Mouse (Mus musculus) kidney, embryonic 15.5 days (tissue): ENCODE data around the gene Eid2. TPM values are rescaled to one million over a fixed set of nuclear protein-coding genes. Genes with fewer than 3 reads are reported as not detected.
A peak's percentile ranks its signal among the peaks of the same experiment; 100 is the strongest.

Source experiments
- ATAC-seq: fragments of 200-750 bp; cut with Nextera tagmentation; replicated peaks from 2 replicates; pipeline ENCODE4 v1.8.0; 2017; ENCODE audit warnings: moderate TSS enrichment; ENCODE audit not compliant: low FRiP score
- H3K27ac ChIP-seq: fragments of 300-500 bp; sonication (generic); 2 replicates; pipeline ENCODE4 v1.5.1; 2015; ENCODE audit warnings: mild to moderate bottlenecking, inconsistent platforms
- H3K27me3 ChIP-seq: fragments of 300-500 bp; sonication (generic); 2 replicates; pipeline ENCODE4 v1.6.1; 2015; ENCODE audit warnings: inconsistent platforms
- H3K36me3 ChIP-seq: fragments of 300-500 bp; sonication (generic); 2 replicates; pipeline ENCODE4 v1.6.1; 2015; ENCODE audit warnings: inconsistent platforms
- H3K4me1 ChIP-seq: fragments of 300-500 bp; sonication (generic); 2 replicates; pipeline ENCODE4 v1.6.1; 2015; ENCODE audit warnings: inconsistent platforms
- H3K4me2 ChIP-seq: fragments of 300-500 bp; sonication (generic); 2 replicates; pipeline ENCODE4 v1.6.1; 2015; ENCODE audit warnings: moderate library complexity, mild to moderate bottlenecking, inconsistent platforms
- H3K4me3 ChIP-seq: fragments of 300-500 bp; sonication (generic); replicated peaks from 2 replicates; pipeline ENCODE4 v1.5.1; 2015; ENCODE audit warnings: mild to moderate bottlenecking, inconsistent platforms
- H3K9ac ChIP-seq: fragments of 300-500 bp; sonication (generic); 2 replicates; pipeline ENCODE4 v1.6.1; 2015; ENCODE audit warnings: mild to moderate bottlenecking, inconsistent platforms
- H3K9me3 ChIP-seq: fragments of 300-500 bp; sonication (generic); replicated peaks from 2 replicates; pipeline ENCODE4 v1.6.1; 2016; ENCODE audit warnings: inconsistent platforms
- WGBS: fragments of 180-500 bp; shearing (Covaris S2); methylation state at CpG from one replicate; pipeline ENCODE4 v1.1.7; 2015; ENCODE audit warnings: mixed read lengths; 5-methylcytosine and 5-hydroxymethylcytosine counted together
- polyA plus RNA-seq: library from polyadenylated mRNA; unstranded; fragments of >200 nt; fragmentation: Nextera tagmentation; extraction: Ambion mirVana; gene quantifications from 2 replicates; pipeline ENCODE4 v1.2.1, GENCODE M21; 2015

Eid2 gene
- polyA plus RNA-seq, 1 experiment from 2014 or later, result 1.8 TPM

DNA sequence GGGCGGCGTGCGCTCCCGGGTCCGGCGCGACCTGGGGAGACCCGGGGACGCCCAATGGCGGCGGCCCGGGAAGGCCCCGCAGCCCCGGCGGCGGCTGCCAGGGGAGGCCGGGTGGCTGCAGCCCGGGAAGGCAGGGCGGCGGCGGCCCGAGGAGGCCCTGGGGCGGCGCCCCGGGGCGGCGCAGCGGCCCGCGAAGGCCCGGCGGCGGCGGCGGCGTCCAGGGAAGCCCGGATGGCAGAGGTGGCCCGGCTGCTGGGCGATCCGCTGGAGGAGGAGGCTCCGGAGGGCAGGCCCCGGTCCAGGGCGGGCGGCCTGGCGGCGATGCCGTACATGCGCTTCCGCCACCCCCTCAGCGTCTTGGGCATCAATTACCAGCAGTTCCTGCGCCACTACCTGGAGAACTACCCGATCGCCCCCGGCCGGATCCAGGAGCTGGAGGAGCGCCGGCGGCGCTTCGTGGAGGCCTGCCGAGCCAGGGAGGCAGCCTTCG is 406 bp downstream of the Eid2 start:
- peak overlapping the region; percentile 71 for H3K4me2 ChIP-seq
- ATAC-seq, result peak; percentile 82

DNA sequence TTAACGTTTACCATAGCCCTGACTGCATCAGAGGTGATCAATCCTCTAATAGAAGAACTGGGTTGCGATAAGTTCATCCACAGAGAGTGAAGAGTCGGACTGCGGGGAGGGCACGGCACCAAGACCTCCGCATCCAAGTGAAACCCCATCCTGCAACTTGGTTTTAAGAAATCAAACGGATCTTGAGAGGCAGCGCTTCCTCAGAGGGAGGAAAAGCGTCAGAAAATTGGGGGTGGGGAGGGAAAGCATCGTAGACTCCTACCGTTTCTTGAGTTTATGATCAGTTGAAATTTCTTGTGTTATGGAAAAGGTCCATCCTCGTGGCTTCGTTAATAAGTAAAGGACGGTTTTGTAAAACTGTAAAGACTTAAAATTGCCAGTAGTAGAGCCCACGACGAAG is 895 bp downstream of the Eid2 start:
- Histone ChIP-seq H3K4me3 (peak overlapping the region; percentile 89), H3K36me3 (peaks cover 34% of the 10 kb centered on the region), H3K9me3 (no peaks in the 10 kb centered on the region), H3K9ac (peak overlapping the region; percentile 97), H3K4me2 (peak overlapping the region; percentile 71), H3K4me1 (peaks cover 11% of the 10 kb centered on the region), H3K27ac (peak overlapping the region; percentile 88), H3K27me3 (no peaks in the 10 kb centered on the region)
- 23% methylated on average over 16 of the region's 16 CpGs for WGBS
- ATAC-seq, result no peak

More for the DNA sequence above, 406 bp downstream of the Eid2 start:
- H3K36me3 ChIP-seq, result peaks cover 32% of the 10 kb centered on the region
- no peaks in the 10 kb centered on the region for H3K27me3 ChIP-seq
- peak overlapping the region; percentile 97 for H3K9ac ChIP-seq
- peaks cover 11% of the 10 kb centered on the region for H3K4me1 ChIP-seq
- WGBS, result under 1% methylated on average over 48 of the region's 62 CpGs
- H3K9me3 ChIP-seq, result no peaks in the 10 kb centered on the region
- peak overlapping the region; percentile 89 for H3K4me3 ChIP-seq
- H3K27ac ChIP-seq, result peak overlapping the region; percentile 88

DNA sequence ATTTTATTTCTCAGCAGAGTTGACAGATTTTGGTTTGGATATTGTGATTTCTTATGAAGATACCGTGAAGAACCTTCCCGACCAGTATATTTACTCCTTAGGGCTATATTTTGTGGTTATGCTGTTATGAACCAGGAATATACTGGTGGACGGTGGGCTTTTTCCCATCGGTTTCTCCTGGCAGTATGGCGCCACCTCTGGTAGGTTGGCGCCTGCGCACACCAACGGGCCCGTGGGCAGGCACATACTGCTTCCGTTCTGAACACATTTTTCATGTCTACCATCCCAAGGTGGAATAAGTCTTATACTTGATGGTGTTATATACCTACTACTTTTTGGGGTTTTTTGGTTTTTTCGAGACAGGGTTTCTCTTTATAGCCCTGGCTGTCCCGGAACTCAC is 1.7 kb downstream of the Eid2 start:
- Histone ChIP-seq H3K36me3 (peaks cover 34% of the 10 kb centered on the region), H3K9me3 (no peaks in the 10 kb centered on the region), H3K4me1 (peaks cover 11% of the 10 kb centered on the region), H3K27ac (no peak overlapping the region), H3K9ac (no peak overlapping the region), H3K4me2 (peak overlapping the region; percentile 71; the same call in 1 of the 2 replicates), H3K4me3 (no peak overlapping the region), H3K27me3 (no peaks in the 10 kb centered on the region)
- no peak for ATAC-seq
- WGBS, result 91% methylated on average over 12 of the region's 12 CpGs

DNA sequence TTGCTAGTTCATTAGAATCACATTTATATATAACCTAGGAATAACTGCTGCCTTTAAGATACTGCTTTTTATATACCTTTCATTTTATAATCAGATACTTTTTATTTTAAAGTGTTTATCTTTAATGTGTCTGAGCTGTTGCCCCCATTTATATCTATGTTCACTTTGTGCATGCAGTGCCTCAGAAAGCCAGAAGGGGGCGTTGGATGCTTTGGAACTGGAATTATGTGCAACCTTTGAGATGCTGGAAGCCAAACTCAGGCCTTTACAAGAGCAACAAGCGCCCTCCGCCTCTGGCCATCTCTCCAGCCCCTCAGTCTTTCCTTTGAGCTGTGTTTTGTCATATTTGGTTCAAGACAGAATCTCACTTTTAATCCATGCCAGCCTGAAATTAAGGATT is 4.1 kb downstream of the Eid2 start:
- ATAC-seq, result no peak
- Histone ChIP-seq H3K4me2 (no peak overlapping the region), H3K4me1 (peaks cover 11% of the 10 kb centered on the region), H3K27me3 (no peaks in the 10 kb centered on the region), H3K4me3 (no peak overlapping the region), H3K36me3 (peaks cover 34% of the 10 kb centered on the region), H3K9me3 (no peaks in the 10 kb centered on the region), H3K9ac (no peak overlapping the region), H3K27ac (no peak overlapping the region)
- 69% methylated on average over 3 of the region's 3 CpGs for WGBS

DNA sequence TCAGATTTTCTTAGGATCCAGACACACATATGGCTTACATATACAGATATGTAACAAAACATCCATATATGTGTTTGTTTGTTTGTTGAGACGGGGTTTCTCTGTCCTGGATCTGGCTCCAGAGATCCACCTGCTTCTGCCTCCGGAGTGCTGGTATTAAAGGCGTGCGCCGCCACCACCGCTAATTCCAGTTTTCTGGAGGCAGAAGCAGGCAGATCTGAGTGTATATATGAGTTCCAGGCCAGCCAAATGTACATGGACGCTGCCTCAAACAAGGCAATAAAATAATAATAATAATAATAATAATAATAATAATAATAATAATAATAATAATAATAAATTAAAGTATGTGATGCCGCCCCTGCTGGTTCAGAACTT is 9.5 kb downstream of the Eid2 start:
- H3K36me3 ChIP-seq, result peaks cover 10% of the 10 kb centered on the region
- H3K27ac ChIP-seq, result no peak overlapping the region
- no peaks in the 10 kb centered on the region for H3K9me3 ChIP-seq
- H3K4me2 ChIP-seq, result no peak overlapping the region
- no peaks in the 10 kb centered on the region for H3K27me3 ChIP-seq
- H3K9ac ChIP-seq, result no peak overlapping the region
- ATAC-seq, result no peak; the same call in 1 of the 2 replicates
- no peak overlapping the region for H3K4me3 ChIP-seq
- WGBS, result 57% methylated on average over 8 of the region's 8 CpGs
- H3K4me1 ChIP-seq, result peaks cover 13% of the 10 kb centered on the region

DNA sequence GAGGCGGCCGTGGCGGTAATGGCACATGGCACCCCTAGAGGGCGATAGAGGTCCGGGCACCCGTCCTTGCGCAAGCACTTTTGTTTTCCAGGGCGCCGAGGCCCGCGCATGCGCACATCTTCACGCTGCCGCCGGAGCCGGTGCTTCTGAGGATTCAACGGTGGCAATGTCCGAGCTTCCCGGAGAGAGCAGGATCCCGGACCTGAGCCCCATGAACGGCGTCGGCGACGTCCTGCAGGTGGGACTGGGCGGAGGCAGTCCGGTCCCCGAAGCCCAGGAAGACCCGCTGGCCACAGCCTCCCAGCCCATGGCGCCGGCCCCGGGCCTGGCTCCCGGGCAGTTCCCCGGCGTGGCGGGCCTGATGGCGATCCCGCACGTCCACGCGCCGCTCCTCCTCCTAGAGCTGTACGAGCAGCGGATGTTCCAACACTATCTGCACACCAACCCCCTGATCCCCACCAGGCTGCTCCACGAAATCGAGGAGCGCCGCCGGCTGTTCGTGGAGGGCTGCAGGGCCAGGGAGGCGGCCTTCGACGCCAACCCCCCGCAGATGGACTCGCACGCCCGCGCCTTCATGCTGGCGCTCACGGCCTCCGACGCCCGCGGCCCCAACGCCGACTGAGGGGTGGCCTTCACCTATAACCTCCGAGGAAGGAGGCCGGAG is 10.1 kb downstream of the Eid2 start, which contains the start of gene Eid2b:
Eid2b (plus strand) TSS at position 125 of the 664 bp plus-strand sequence.
- H3K9me3 ChIP-seq, result no peaks in the 10 kb centered on the region
- peaks cover 13% of the 10 kb centered on the region for H3K4me1 ChIP-seq
- H3K4me2 ChIP-seq, result peak within 1 kb of the TSS; percentile 93
- peaks cover 5% of the 10 kb centered on the region for H3K36me3 ChIP-seq
- H3K9ac ChIP-seq, result peak within 1 kb of the TSS; percentile 91
- WGBS, result 3% methylated on average over 68 of the region's 68 CpGs
- peak; percentile 80 for ATAC-seq
- H3K27me3 ChIP-seq, result no peaks in the 10 kb centered on the region
- H3K27ac ChIP-seq, result peak within 1 kb of the TSS; percentile 76
- H3K4me3 ChIP-seq, result peak within 1 kb of the TSS; percentile 81

DNA sequence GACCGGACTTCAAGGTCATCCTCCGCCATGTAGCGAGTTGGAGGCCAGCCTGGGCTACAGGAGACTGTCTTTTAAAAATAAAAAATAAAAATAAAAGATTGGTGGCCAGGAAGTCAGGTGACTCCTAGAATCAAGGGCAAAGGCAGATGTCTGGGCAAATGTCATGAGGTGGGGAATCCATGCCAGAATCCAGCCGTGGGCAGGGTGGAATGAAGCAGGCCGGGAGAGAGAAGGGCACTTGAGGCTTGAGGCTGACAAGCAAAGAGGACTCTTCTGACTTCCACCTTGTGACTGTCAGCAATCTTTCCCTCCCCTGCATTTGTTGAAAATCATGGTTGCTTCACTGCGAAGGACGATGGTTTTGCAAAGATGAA is 10.6 kb downstream of the Eid2 start:
- H3K9ac ChIP-seq, result peak overlapping the region; percentile 91
- no peaks in the 10 kb centered on the region for H3K9me3 ChIP-seq
- peaks cover 13% of the 10 kb centered on the region for H3K4me1 ChIP-seq
- peak overlapping the region; percentile 93 for H3K4me2 ChIP-seq
- no peaks in the 10 kb centered on the region for H3K27me3 ChIP-seq
- ATAC-seq, result peak; percentile 2; the same call in 1 of the 2 replicates
- WGBS, result 82% methylated on average over 7 of the region's 7 CpGs
- no peaks in the 10 kb centered on the region for H3K36me3 ChIP-seq
- H3K4me3 ChIP-seq, result peak overlapping the region; percentile 81
- H3K27ac ChIP-seq, result no peak overlapping the region

DNA sequence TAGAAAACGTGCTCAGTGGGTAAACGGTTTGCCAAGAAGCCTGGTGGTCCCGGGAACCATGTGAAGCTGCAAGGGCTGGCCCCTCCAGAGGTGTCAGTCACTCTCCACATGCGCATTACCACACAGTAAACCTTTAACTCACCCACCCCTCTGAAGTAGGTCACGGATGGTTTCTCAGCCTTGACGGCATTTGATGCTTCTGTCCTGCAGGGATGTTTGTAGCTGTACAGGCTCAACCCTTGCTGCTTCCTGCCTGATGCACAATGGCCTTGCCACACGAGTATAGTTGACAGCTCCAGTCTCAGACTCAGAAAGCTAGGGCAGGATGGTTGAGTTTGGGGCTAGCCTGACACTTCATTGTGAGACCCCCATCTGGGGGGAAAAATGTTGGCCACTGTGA is 12.9 kb downstream of the Eid2 start:
- Histone ChIP-seq H3K27me3 (no peaks in the 10 kb centered on the region), H3K4me2 (no peak overlapping the region), H3K36me3 (no peaks in the 10 kb centered on the region), H3K9ac (no peak overlapping the region), H3K4me1 (peaks cover 13% of the 10 kb centered on the region), H3K4me3 (no peak overlapping the region), H3K27ac (no peak overlapping the region), H3K9me3 (no peaks in the 10 kb centered on the region)
- WGBS, result 53% methylated on average over 7 of the region's 7 CpGs
- ATAC-seq, result peak; percentile 62

DNA sequence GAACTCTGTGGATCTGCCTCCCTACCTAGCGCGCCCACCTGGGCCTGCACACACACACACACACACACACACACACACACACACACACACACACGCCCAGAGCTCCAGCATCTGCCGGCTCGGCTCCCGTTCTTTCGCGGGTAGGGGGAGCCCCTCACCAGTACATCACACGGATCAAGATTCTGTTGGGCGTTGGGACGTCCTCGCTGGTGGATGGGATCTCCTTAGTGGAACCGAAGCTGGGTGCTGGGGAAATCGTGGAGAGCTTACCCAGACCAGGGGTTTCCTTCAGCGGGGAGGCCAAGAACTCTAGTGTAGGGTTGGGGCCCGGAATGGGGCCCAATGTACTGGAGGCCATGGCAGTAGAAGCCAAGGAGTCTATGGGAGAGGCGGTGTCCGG is 22.5 kb downstream of the Eid2 start:
- peak overlapping the region; percentile 62 for H3K4me2 ChIP-seq
- peak; percentile 26; the same call in 1 of the 2 replicates for ATAC-seq
- H3K9ac ChIP-seq, result peak overlapping the region; percentile 12; the same call in 1 of the 2 replicates
- WGBS, result 0% methylated on average over 18 of the region's 18 CpGs
- H3K4me1 ChIP-seq, result peaks cover 23% of the 10 kb centered on the region
- no peaks in the 10 kb centered on the region for H3K9me3 ChIP-seq
- no peak overlapping the region for H3K27ac ChIP-seq
- no peaks in the 10 kb centered on the region for H3K36me3 ChIP-seq
- H3K4me3 ChIP-seq, result peak overlapping the region; percentile 36
- H3K27me3 ChIP-seq, result peaks cover 81% of the 10 kb centered on the region

DNA sequence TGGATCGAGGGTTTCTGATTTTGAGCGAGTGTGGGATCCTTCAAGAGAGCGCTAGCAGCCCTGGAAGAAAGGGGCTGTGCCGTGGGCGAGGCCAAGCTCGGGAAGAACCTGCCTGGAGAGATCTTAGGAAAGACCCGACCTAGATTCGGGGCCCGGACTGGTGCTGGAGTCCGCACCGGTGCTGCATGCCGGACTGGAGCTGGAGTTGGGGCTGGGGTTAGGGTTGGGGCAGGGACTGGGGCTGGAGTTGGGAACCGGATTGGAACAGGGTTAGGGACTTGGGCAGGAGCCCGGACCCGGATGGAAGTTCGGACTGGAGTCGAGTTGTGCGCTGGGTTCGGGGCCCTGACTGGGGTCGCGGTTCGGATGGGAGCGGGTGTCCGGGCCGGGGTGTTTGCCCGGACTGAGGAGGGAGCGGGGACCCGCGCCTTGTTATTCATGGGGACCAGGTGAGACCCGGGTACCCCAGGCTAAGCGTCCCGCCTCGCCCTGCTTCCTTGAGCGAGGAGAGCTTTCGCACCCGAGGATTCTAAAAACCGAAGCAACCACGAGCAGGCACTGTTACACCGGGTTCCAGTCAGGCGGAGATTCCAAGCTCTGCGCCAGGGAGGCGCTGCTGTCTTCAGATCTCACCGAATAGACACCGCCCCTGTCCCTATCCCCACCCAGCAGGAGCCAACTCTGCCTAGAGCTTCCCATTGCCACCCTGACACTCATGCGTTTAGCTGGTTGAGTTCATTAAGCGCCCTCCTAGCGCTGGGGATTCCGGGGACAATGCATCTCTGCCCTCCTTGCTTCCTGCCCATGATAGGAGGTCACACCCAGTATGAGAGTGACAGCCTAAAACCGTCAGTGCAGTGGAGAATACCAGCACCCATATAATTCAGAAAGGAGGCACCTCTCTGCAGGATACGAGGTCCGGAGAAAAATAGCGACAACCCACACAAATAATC is 23.2 kb downstream of the Eid2 start, which contains the start of gene Selenov:
Selenov (minus strand) TSS at position 549 of the 953 bp plus-strand sequence.
- Histone ChIP-seq H3K4me3 (peak within 1 kb of the TSS; percentile 36), H3K9ac (peak within 1 kb of the TSS; percentile 12), H3K4me1 (peaks cover 23% of the 10 kb centered on the region), H3K9me3 (no peaks in the 10 kb centered on the region), H3K27me3 (peaks cover 89% of the 10 kb centered on the region), H3K36me3 (no peaks in the 10 kb centered on the region), H3K4me2 (peak within 1 kb of the TSS; percentile 62), H3K27ac (no peak within 1 kb of the TSS)
- ATAC-seq, result peak; percentile 67
- WGBS, result 2% methylated on average over 52 of the region's 52 CpGs

DNA sequence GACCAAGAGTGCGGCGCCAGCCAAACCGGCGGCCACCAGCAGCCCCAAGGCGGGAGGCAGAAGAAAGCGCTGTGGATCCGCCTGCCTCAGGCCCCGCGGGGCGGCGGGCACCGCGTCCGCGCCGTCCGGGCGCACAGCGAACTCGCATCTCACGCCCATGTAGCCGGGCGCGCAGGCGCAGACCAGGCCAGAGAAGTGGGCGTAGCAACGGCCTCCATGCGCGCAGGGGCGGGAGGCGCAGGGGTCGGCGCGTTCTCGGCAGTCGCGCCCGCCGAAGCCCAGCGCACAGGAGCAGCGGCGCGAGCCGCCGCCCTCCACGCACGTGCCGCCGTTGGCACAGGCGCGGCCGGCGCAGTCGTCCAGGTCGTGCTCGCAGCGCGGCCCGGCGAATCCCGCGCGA is 26.8 kb downstream of the Eid2 start:
- Histone ChIP-seq H3K9me3 (no peaks in the 10 kb centered on the region), H3K36me3 (no peaks in the 10 kb centered on the region), H3K4me3 (peak overlapping the region; percentile 57), H3K4me2 (peak overlapping the region; percentile 97), H3K4me1 (peaks cover 29% of the 10 kb centered on the region), H3K9ac (peak overlapping the region; percentile 53), H3K27me3 (peaks cover 99% of the 10 kb centered on the region), H3K27ac (no peak overlapping the region)
- ATAC-seq, result peak; percentile 52; the same call in 1 of the 2 replicates
- WGBS, result 1% methylated on average over 63 of the region's 63 CpGs
